Mouse (Mus musculus): ENCODE data around the gene Ccl9.

The Ccl9 gene

GRCm38 (mm10) chr11:83536831-83537230 is 41.6 kb downstream of the Ccl9 start:
- no peak for DNase-seq (ENCODE audit: low read depth, low spot score)

GRCm38 (mm10) chr11:83534609-83535423 is 43.6 kb downstream of the Ccl9 start:
- DNase-seq (ENCODE audit: low read depth, low spot score) = peak; percentile 69

- DNase-seq (ENCODE audit: low read depth, low spot score) = no peak
Measured at GRCm38 (mm10) chr11:83534143-83534542, 44.3 kb downstream of the Ccl9 start.

- DNase-seq (ENCODE audit: low read depth, low spot score) = no peak
Measured at GRCm38 (mm10) chr11:83533192-83533591, 45.2 kb downstream of the Ccl9 start.

- no peak for DNase-seq (ENCODE audit: low read depth, low spot score)
Measured at GRCm38 (mm10) chr11:83530360-83530759, 48.1 kb downstream of the Ccl9 start, which contains the start of gene Ccl5. Gene Ccl5 (minus strand): TSS chr11:83530518.

- no peak for DNase-seq (ENCODE audit: low read depth, low spot score)
Measured at GRCm38 (mm10) chr11:83529024-83529423, 49.4 kb downstream of the Ccl9 start.
